Mouse (Mus musculus) liver, embryonic 14.5 days (tissue): ENCODE measurements around the gene Amz1. TPM values are rescaled to one million over a fixed set of nuclear protein-coding genes. Genes with fewer than 3 reads are reported as not detected.
A peak's percentile ranks its signal among the peaks of the same experiment; 100 is the strongest.

Experiments used
- ATAC-seq: fragments of 200-750 bp; cut with Nextera tagmentation; 2 replicates; pipeline ENCODE4 v1.8.0; 2017; ENCODE audit warnings: moderate number of reproducible peaks, mild to moderate bottlenecking, moderate library complexity; ENCODE audit not compliant: insufficient read depth
- DNase-seq, 3 experiments: peaks; one replicate each; pipeline ENCODE4 v3.0.0-alpha.2; 2012 to 2013; ENCODE audit warnings: low read depth in 3 of 3, low spot score in 3 of 3
- H3K27ac ChIP-seq: fragments of 300-500 bp; sonication (generic); 2 replicates; pipeline ENCODE4 v1.5.1; 2014; ENCODE audit warnings: moderate library complexity, mild to moderate bottlenecking, control low read depth, inconsistent platforms
- H3K27me3 ChIP-seq: fragments of 300-500 bp; sonication (generic); 2 replicates; pipeline ENCODE4 v1.6.1; 2014; ENCODE audit warnings: mild to moderate bottlenecking, low read length, moderate library complexity; ENCODE audit not compliant: control insufficient read depth, insufficient read depth
- H3K36me3 ChIP-seq: fragments of 300-500 bp; sonication (generic); replicated peaks from 2 replicates; pipeline ENCODE4 v1.6.1; 2014; ENCODE audit warnings: low read depth; ENCODE audit not compliant: control insufficient read depth, insufficient read depth
- H3K4me1 ChIP-seq, 2 experiments: fragments of 200-500 bp in 1 of 2; fragments of 300-500 bp in 1 of 2; sonication (generic) in 1 of 2; replicated peaks; 2 replicates each; pipeline ENCODE4 v1.6.1; 2012 to 2014; ENCODE audit warnings: antibody characterized with exemption in 1 of 2, inconsistent platforms in 1 of 2, low read length in 1 of 2; ENCODE audit not compliant: control insufficient read depth in 2 of 2, insufficient read depth in 2 of 2
- H3K4me2 ChIP-seq: fragments of 300-500 bp; sonication (generic); 2 replicates; pipeline ENCODE4 v1.6.1; 2014; ENCODE audit warnings: low read depth, mild to moderate bottlenecking, control low read depth, moderate library complexity
- H3K4me3 ChIP-seq, 2 experiments: fragments of 200-500 bp in 1 of 2; fragments of 300-500 bp in 1 of 2; sonication (generic) in 1 of 2; 2 replicates each; pipeline ENCODE4 v1.5.1; 2012 to 2014; ENCODE audit warnings: low read depth in 2 of 2, low read length in 2 of 2, mild to moderate bottlenecking in 2 of 2, control low read depth in 1 of 2, inconsistent platforms in 1 of 2, moderate library complexity in 1 of 2; ENCODE audit not compliant: insufficient read depth in 1 of 2
- H3K9ac ChIP-seq: fragments of 300-500 bp; sonication (generic); replicated peaks from 2 replicates; pipeline ENCODE4 v1.6.1; 2014; ENCODE audit warnings: mild to moderate bottlenecking, control low read depth, moderate library complexity
- H3K9me3 ChIP-seq: fragments of 300-500 bp; sonication (generic); 2 replicates; pipeline ENCODE4 v1.6.1; 2016; ENCODE audit warnings: low read length, mixed read lengths; ENCODE audit not compliant: control insufficient read depth
- CTCF ChIP-seq: IDR thresholded peaks from 2 replicates; pipeline ENCODE4 v1.5.1; 2016; ENCODE audit warnings: antibody characterized with exemption, low read depth, control low read depth
- EP300 ChIP-seq: IDR thresholded peaks from 2 replicates; pipeline ENCODE4 v1.6.1; 2016; ENCODE audit warnings: antibody characterized with exemption, low read depth
- WGBS: fragments of 180-500 bp; shearing (Covaris S2); extraction: QIAGEN DNeasy Blood & Tissue Kit; methylation state at CpG from one replicate; pipeline ENCODE4 v1.1.7; 2014; ENCODE audit not compliant: insufficient replicate concordance; 5-methylcytosine and 5-hydroxymethylcytosine counted together
- polyA plus RNA-seq, 2 experiments: library from polyadenylated mRNA; depleted of rRNA in 1 of 2; stranded (reverse) in 1 of 2; unstranded in 1 of 2; fragments of >200 nt; fragmentation: Nextera tagmentation in 1 of 2; extraction: Ambion mirVana in 1 of 2; gene quantifications; 2 replicates each; pipeline versions ENCODE4 v1.2.1 to v1.2.3; 2012 to 2014

Amz1 gene
- polyA plus RNA-seq, 2 experiments: 0.65 to 0.72 TPM

GRCm38 (mm10) chr5:140701661-140702060 is 22.3 kb upstream of the Amz1 start:
- ATAC-seq: peak; percentile 1
- H3K4me3 ChIP-seq: peak overlapping the region; percentile 59 to 62
- no peak for TF ChIP-seq EP300
- TF ChIP-seq CTCF: no peak
- no peak overlapping the region for H3K27ac ChIP-seq
- no peaks in the 10 kb centered on the region for H3K36me3 ChIP-seq
- H3K9ac ChIP-seq: peak overlapping the region; percentile 57
- H3K4me1 ChIP-seq: peaks cover 21 to 34% of the 10 kb centered on the region in 2 experiments
- H3K9me3 ChIP-seq: no peaks in the 10 kb centered on the region
- DNase-seq: peak in 1 of 3 experiments; percentile 31
- WGBS: under 1% methylated on average over 25 of the region's 25 CpGs
- peak overlapping the region; percentile 78 for H3K4me2 ChIP-seq
- no peaks in the 10 kb centered on the region for H3K27me3 ChIP-seq

- peak within 1 kb of the TSS; percentile 59 to 62 for H3K4me3 ChIP-seq
- whole genome bisulfite sequencing: under 1% methylated on average over 33 of the region's 33 CpGs
- H3K4me1 ChIP-seq: peaks cover 21 to 34% of the 10 kb centered on the region in 2 experiments
- no peaks in the 10 kb centered on the region for H3K36me3 ChIP-seq
- no peaks in the 10 kb centered on the region for H3K9me3 ChIP-seq
- ATAC-seq: peak; percentile 47
- H3K27me3 ChIP-seq: no peaks in the 10 kb centered on the region
- H3K4me2 ChIP-seq: peak within 1 kb of the TSS; percentile 78
- peak within 1 kb of the TSS; percentile 57 for H3K9ac ChIP-seq
- peak; percentile 70 to 74 (median 71) for DNase-seq
- peak within 1 kb of the TSS; percentile 30 for H3K27ac ChIP-seq
- TF ChIP-seq CTCF: no peak
- TF ChIP-seq EP300: no peak
Observed at GRCm38 (mm10) chr5:140702103-140702513, 21.8 kb upstream of the Amz1 start, which contains the start of gene Iqce. Gene Iqce (minus strand): TSS chr5:140702378.

- peak overlapping the region; percentile 59 to 62 for H3K4me3 ChIP-seq
- peak overlapping the region; percentile 30 for H3K27ac ChIP-seq
- DNase-seq (no peak), ATAC-seq (no peak)
- no peaks in the 10 kb centered on the region for H3K9me3 ChIP-seq
- no peaks in the 10 kb centered on the region for H3K27me3 ChIP-seq
- H3K4me1 ChIP-seq: peaks cover 21 to 34% of the 10 kb centered on the region in 2 experiments
- WGBS: 59% methylated on average over 19 of the region's 19 CpGs
- peak overlapping the region; percentile 78 for H3K4me2 ChIP-seq
- H3K9ac ChIP-seq: peak overlapping the region; percentile 57
- no peak for TF ChIP-seq EP300
- no peak for TF ChIP-seq CTCF
- H3K36me3 ChIP-seq: no peaks in the 10 kb centered on the region
Observed at GRCm38 (mm10) chr5:140702618-140703175, 21.2 kb upstream of the Amz1 start.

- H3K36me3 ChIP-seq: no peaks in the 10 kb centered on the region
- ATAC-seq (no peak), DNase-seq (peak in 1 of 3 experiments; percentile 30)
- WGBS: 12% methylated on average over 17 of the region's 17 CpGs
- H3K27ac ChIP-seq: peak overlapping the region; percentile 69
- no peak for TF ChIP-seq CTCF
- no peaks in the 10 kb centered on the region for H3K9me3 ChIP-seq
- peaks cover 21 to 34% of the 10 kb centered on the region in 2 experiments for H3K4me1 ChIP-seq
- peak overlapping the region; percentile 90 for H3K4me2 ChIP-seq
- no peaks in the 10 kb centered on the region for H3K27me3 ChIP-seq
- peak overlapping the region; percentile 15 for H3K9ac ChIP-seq
- peak overlapping the region; percentile 6 to 47; a peak in 3 of 4 replicates for H3K4me3 ChIP-seq
Observed at GRCm38 (mm10) chr5:140703480-140704377, 20.2 kb upstream of the Amz1 start.
